Mouse (Mus musculus) hindbrain, embryonic 15.5 days (tissue): Measurements from ENCODE around the gene Pcp4. TPM values are rescaled to one million over a fixed set of nuclear protein-coding genes. Genes with fewer than 3 reads are reported as not detected.
A peak's percentile ranks its signal among the peaks of the same experiment; 100 is the strongest.

Experiments
- ATAC-seq: fragments of 200-750 bp; cut with Nextera tagmentation; 2 replicates; pipeline ENCODE4 v1.8.0; 2017; ENCODE audit warnings: low read depth, moderate number of reproducible peaks, moderate TSS enrichment; ENCODE audit not compliant: low FRiP score
- H3K27ac ChIP-seq: fragments of 300-500 bp; sonication (generic); replicated peaks from 2 replicates; pipeline ENCODE4 v1.5.1; 2015; ENCODE audit warnings: mild to moderate bottlenecking, inconsistent platforms
- H3K27me3 ChIP-seq: fragments of 300-500 bp; sonication (generic); 2 replicates; pipeline ENCODE4 v1.6.1; 2015; ENCODE audit warnings: control low read depth, inconsistent platforms
- H3K36me3 ChIP-seq: fragments of 300-500 bp; sonication (generic); 2 replicates; pipeline ENCODE4 v1.6.1; 2015; ENCODE audit warnings: control low read depth, inconsistent platforms
- H3K4me1 ChIP-seq: fragments of 300-500 bp; sonication (generic); replicated peaks from 2 replicates; pipeline ENCODE4 v1.6.1; 2015; ENCODE audit warnings: control low read depth, inconsistent platforms
- H3K4me2 ChIP-seq: fragments of 300-500 bp; sonication (generic); 2 replicates; pipeline ENCODE4 v1.6.1; 2015; ENCODE audit warnings: moderate library complexity, mild to moderate bottlenecking, inconsistent platforms
- H3K4me3 ChIP-seq: fragments of 300-500 bp; sonication (generic); 2 replicates; pipeline ENCODE4 v1.5.1; 2015; ENCODE audit warnings: mild to moderate bottlenecking, inconsistent platforms
- H3K9ac ChIP-seq: fragments of 300-500 bp; sonication (generic); 2 replicates; pipeline ENCODE4 v1.6.1; 2015; ENCODE audit warnings: inconsistent platforms
- H3K9me3 ChIP-seq: fragments of 300-500 bp; sonication (generic); 2 replicates; pipeline ENCODE4 v1.6.1; 2016; ENCODE audit warnings: control low read depth, inconsistent platforms
- WGBS: fragments of 180-500 bp; shearing (Covaris S2); methylation state at CpG from one replicate; pipeline ENCODE4 v1.1.7; 2015; 5-methylcytosine and 5-hydroxymethylcytosine counted together
- polyA plus RNA-seq: library from polyadenylated mRNA; unstranded; fragments of >200 nt; fragmentation: Nextera tagmentation; extraction: Ambion mirVana; gene quantifications from 2 replicates; pipeline ENCODE4 v1.2.1, GENCODE M21; 2015

Pcp4 gene
- polyA plus RNA-seq, 1 experiment from 2014 or later, result 457 TPM

- Histone ChIP-seq H3K27me3 (no peaks in the 10 kb centered on the region), H3K4me2 (no peak overlapping the region), H3K27ac (no peak overlapping the region), H3K9me3 (no peaks in the 10 kb centered on the region), H3K9ac (no peak overlapping the region), H3K36me3 (no peaks in the 10 kb centered on the region), H3K4me3 (no peak overlapping the region), H3K4me1 (peaks cover 3% of the 10 kb centered on the region; the same call in 1 of the 2 replicates)
- ATAC-seq, result no peak
- WGBS, result 72% methylated on average over 3 of the region's 3 CpGs
Measured at GRCm38 (mm10) chr16:96491530-96491929, 24.1 kb downstream of the Pcp4 start.

GRCm38 (mm10) chr16:96494079-96494478 lies 26.7 kb downstream of the Pcp4 start:
- Histone ChIP-seq H3K4me2 (no peak overlapping the region), H3K9ac (no peak overlapping the region), H3K4me1 (peaks cover 19% of the 10 kb centered on the region), H3K36me3 (no peaks in the 10 kb centered on the region), H3K4me3 (no peak overlapping the region), H3K27ac (no peak overlapping the region), H3K27me3 (no peaks in the 10 kb centered on the region), H3K9me3 (no peaks in the 10 kb centered on the region)
- no peak for ATAC-seq
- 84% methylated on average over 6 of the region's 6 CpGs for WGBS

GRCm38 (mm10) chr16:96498951-96499350 lies 31.5 kb downstream of the Pcp4 start:
- Histone ChIP-seq H3K9me3 (no peaks in the 10 kb centered on the region), H3K27ac (no peak overlapping the region)
- ATAC-seq, result peak; percentile 50; the same call in 1 of the 2 replicates

GRCm38 (mm10) chr16:96501241-96501640 lies 33.8 kb downstream of the Pcp4 start:
- Histone ChIP-seq H3K4me3 (no peak overlapping the region), H3K27ac (no peak overlapping the region), H3K36me3 (no peaks in the 10 kb centered on the region), H3K9me3 (no peaks in the 10 kb centered on the region), H3K9ac (no peak overlapping the region), H3K4me1 (peaks cover 34% of the 10 kb centered on the region), H3K27me3 (no peaks in the 10 kb centered on the region), H3K4me2 (no peak overlapping the region)
- no peak for ATAC-seq
- 69% methylated on average over 6 of the region's 6 CpGs for WGBS

More at GRCm38 (mm10) chr16:96498951-96499350, 31.5 kb downstream of the Pcp4 start:
- Histone ChIP-seq H3K36me3 (no peaks in the 10 kb centered on the region), H3K4me2 (no peak overlapping the region), H3K9ac (no peak overlapping the region), H3K4me1 (peaks cover 34% of the 10 kb centered on the region), H3K27me3 (no peaks in the 10 kb centered on the region), H3K4me3 (no peak overlapping the region)
- 54% methylated on average over 7 of the region's 7 CpGs for WGBS

GRCm38 (mm10) chr16:96502586-96502985 lies 35.2 kb downstream of the Pcp4 start:
- ATAC-seq, result no peak
- 64% methylated on average over 3 of the region's 3 CpGs for WGBS
- no peak overlapping the region for H3K9ac ChIP-seq
- no peaks in the 10 kb centered on the region for H3K36me3 ChIP-seq
- H3K4me3 ChIP-seq, result no peak overlapping the region
- no peaks in the 10 kb centered on the region for H3K9me3 ChIP-seq
- H3K4me2 ChIP-seq, result no peak overlapping the region
- H3K27me3 ChIP-seq, result no peaks in the 10 kb centered on the region
- peak overlapping the region; percentile 31; the same call in 1 of the 2 replicates for H3K27ac ChIP-seq
- peaks cover 28% of the 10 kb centered on the region for H3K4me1 ChIP-seq

- Histone ChIP-seq H3K4me2 (no peak overlapping the region), H3K9ac (no peak overlapping the region), H3K27ac (no peak overlapping the region), H3K36me3 (no peaks in the 10 kb centered on the region), H3K4me1 (no peaks in the 10 kb centered on the region), H3K4me3 (no peak overlapping the region), H3K9me3 (no peaks in the 10 kb centered on the region), H3K27me3 (no peaks in the 10 kb centered on the region)
- WGBS, result 78% methylated on average over 3 of the region's 3 CpGs
- ATAC-seq, result no peak
Measured at GRCm38 (mm10) chr16:96514466-96514865, 47.1 kb downstream of the Pcp4 start.

GRCm38 (mm10) chr16:96527476-96527875 lies 60.1 kb downstream of the Pcp4 start:
- Histone ChIP-seq H3K4me3 (no peak overlapping the region), H3K27ac (no peak overlapping the region), H3K36me3 (no peaks in the 10 kb centered on the region), H3K4me2 (no peak overlapping the region), H3K9me3 (no peaks in the 10 kb centered on the region), H3K27me3 (no peaks in the 10 kb centered on the region), H3K4me1 (0 out of 2 replicates have a peak, but pooled peaks cover 5% of the 10 kb centered on the region), H3K9ac (no peak overlapping the region)
- WGBS, result 94% methylated on average over 3 of the region's 3 CpGs
- ATAC-seq, result no peak

- no peak overlapping the region for H3K4me3 ChIP-seq
- no peak overlapping the region for H3K27ac ChIP-seq
- no peaks in the 10 kb centered on the region for H3K27me3 ChIP-seq
- WGBS, result 95% methylated on average over 4 of the region's 4 CpGs
- no peaks in the 10 kb centered on the region for H3K36me3 ChIP-seq
- no peaks in the 10 kb centered on the region for H3K9me3 ChIP-seq
- no peak overlapping the region for H3K4me2 ChIP-seq
- ATAC-seq, result no peak
- no peak overlapping the region for H3K9ac ChIP-seq
- 0 out of 2 replicates have a peak, but pooled peaks cover 5% of the 10 kb centered on the region for H3K4me1 ChIP-seq
Measured at GRCm38 (mm10) chr16:96528471-96528870, 61.1 kb downstream of the Pcp4 start.

- no peaks in the 10 kb centered on the region for H3K9me3 ChIP-seq
- ATAC-seq, result peak; percentile 45; the same call in 1 of the 2 replicates
- H3K27me3 ChIP-seq, result no peaks in the 10 kb centered on the region
- 0 out of 2 replicates have a peak, but pooled peaks cover 5% of the 10 kb centered on the region for H3K4me1 ChIP-seq
- peak overlapping the region; percentile 58 for H3K27ac ChIP-seq
- no peak overlapping the region for H3K4me2 ChIP-seq
- WGBS, result 67% methylated on average over 9 of the region's 9 CpGs
- no peaks in the 10 kb centered on the region for H3K36me3 ChIP-seq
- H3K4me3 ChIP-seq, result no peak overlapping the region
- no peak overlapping the region for H3K9ac ChIP-seq
Measured at GRCm38 (mm10) chr16:96529896-96530568, 62.6 kb downstream of the Pcp4 start.

GRCm38 (mm10) chr16:96530569-96530898 lies 63.1 kb downstream of the Pcp4 start:
- H3K4me2 ChIP-seq, result no peak overlapping the region
- ATAC-seq, result no peak

GRCm38 (mm10) chr16:96531029-96531428 lies 63.6 kb downstream of the Pcp4 start:
- Histone ChIP-seq H3K9ac (no peak overlapping the region), H3K4me1 (0 out of 2 replicates have a peak, but pooled peaks cover 5% of the 10 kb centered on the region), H3K4me2 (no peak overlapping the region), H3K9me3 (no peaks in the 10 kb centered on the region), H3K27ac (no peak overlapping the region), H3K4me3 (no peak overlapping the region), H3K27me3 (no peaks in the 10 kb centered on the region), H3K36me3 (no peaks in the 10 kb centered on the region)
- ATAC-seq, result no peak
- WGBS, result 80% methylated on average over 4 of the region's 4 CpGs

More at GRCm38 (mm10) chr16:96530569-96530898, 63.1 kb downstream of the Pcp4 start:
- H3K27ac ChIP-seq, result 0 out of 2 replicates have a peak overlapping the region, but pooled peaks have one; percentile 58
- no peaks in the 10 kb centered on the region for H3K27me3 ChIP-seq
- H3K9me3 ChIP-seq, result no peaks in the 10 kb centered on the region
- H3K4me1 ChIP-seq, result 0 out of 2 replicates have a peak, but pooled peaks cover 5% of the 10 kb centered on the region
- no peaks in the 10 kb centered on the region for H3K36me3 ChIP-seq
- WGBS, result 54% methylated on average over 3 of the region's 3 CpGs
- H3K9ac ChIP-seq, result no peak overlapping the region
- no peak overlapping the region for H3K4me3 ChIP-seq

- Histone ChIP-seq H3K4me3 (no peak overlapping the region), H3K9ac (no peak overlapping the region), H3K27ac (no peak overlapping the region), H3K4me2 (no peak overlapping the region), H3K36me3 (no peaks in the 10 kb centered on the region), H3K27me3 (no peaks in the 10 kb centered on the region), H3K9me3 (no peaks in the 10 kb centered on the region), H3K4me1 (0 out of 2 replicates have a peak, but pooled peaks cover 5% of the 10 kb centered on the region)
- peak; percentile 42; the same call in 1 of the 2 replicates for ATAC-seq
- 66% methylated on average over 8 of the region's 8 CpGs for WGBS
Measured at GRCm38 (mm10) chr16:96533710-96534109, 66.3 kb downstream of the Pcp4 start.
